Comparison of ENCODE assay signal across 26 mouse cellular contexts in genomic region chr6:73082571-73082970, GRCm38 (mm10).
"Had no signal": no experiment of that assay in that cellular context is flagged by ENCODE, and none has a peak within 500 bp of the region (broad histone marks: within the 10 kb centered on the region; RNA-seq: fewer than 3 reads in every experiment).

No protein-coding gene starts in this region.

- DNase-seq: cerebellum, adult 9-10 months; cerebellum, adult 9-11 months; cerebellum, postnatal 10 days; cerebellum, postnatal 14 days; cerebellum, postnatal 25 days; cerebellum, postnatal 36 days; embryo, embryonic 11 days; forebrain, postnatal 0 days; gastrocnemius, adult 2 months; gastrocnemius, postnatal 10 days; gastrocnemius, postnatal 14 days; gastrocnemius, postnatal 25 days; gastrocnemius, postnatal 36 days; heart, adult 18-20 months had no signal

- H3K27ac ChIP-seq: embryonic facial prominence, embryonic 10.5 days; embryonic facial prominence, embryonic 12.5 days; embryonic facial prominence, embryonic 13.5 days; embryonic facial prominence, embryonic 15.5 days; forebrain, embryonic 10.5 days; forebrain, embryonic 12.5 days; forebrain, embryonic 13.5 days; forebrain, embryonic 15.5 days; gastrocnemius, adult 2 months; heart, embryonic 10.5 days had no signal

- H3K36me3 ChIP-seq: embryonic facial prominence, embryonic 10.5 days; embryonic facial prominence, embryonic 12.5 days; embryonic facial prominence, embryonic 13.5 days; embryonic facial prominence, embryonic 15.5 days; forebrain, embryonic 10.5 days; forebrain, embryonic 12.5 days; forebrain, embryonic 15.5 days; heart, embryonic 10.5 days had no signal

- ATAC-seq: forebrain, embryonic 13.5 days; forebrain, embryonic 14.5 days; forebrain, embryonic 15.5 days; forebrain, embryonic 16.5 days; forebrain, postnatal 0 days had no signal

- H3K9ac ChIP-seq: embryonic facial prominence, embryonic 12.5 days; embryonic facial prominence, embryonic 13.5 days; embryonic facial prominence, embryonic 15.5 days; forebrain, embryonic 12.5 days; forebrain, embryonic 13.5 days; forebrain, embryonic 15.5 days; forebrain, postnatal 0 days had no signal

- H3K27me3 ChIP-seq: embryonic facial prominence, embryonic 12.5 days; embryonic facial prominence, embryonic 13.5 days; embryonic facial prominence, embryonic 15.5 days; forebrain, embryonic 12.5 days; forebrain, embryonic 13.5 days; forebrain, embryonic 15.5 days had no signal

- H3K4me3 ChIP-seq: embryonic facial prominence, embryonic 10.5 days; embryonic facial prominence, embryonic 12.5 days; embryonic facial prominence, embryonic 13.5 days; embryonic facial prominence, embryonic 15.5 days; erythroblast, embryonic 14.5 days; forebrain, embryonic 10.5 days; forebrain, embryonic 12.5 days; forebrain, embryonic 13.5 days; forebrain, embryonic 15.5 days; gastrocnemius, adult 2 months; heart, embryonic 10.5 days had no signal

- H3K4me2 ChIP-seq: embryonic facial prominence, embryonic 12.5 days; embryonic facial prominence, embryonic 13.5 days; embryonic facial prominence, embryonic 15.5 days; forebrain, embryonic 12.5 days; forebrain, embryonic 13.5 days; forebrain, embryonic 15.5 days had no signal

- H3K4me1 ChIP-seq: embryonic facial prominence, embryonic 10.5 days; embryonic facial prominence, embryonic 12.5 days; embryonic facial prominence, embryonic 13.5 days; embryonic facial prominence, embryonic 15.5 days; forebrain, embryonic 10.5 days; forebrain, embryonic 12.5 days; forebrain, embryonic 13.5 days; forebrain, embryonic 15.5 days; heart, embryonic 10.5 days had no signal

- H3K9me3 ChIP-seq: forebrain, embryonic 12.5 days; heart, embryonic 10.5 days had no signal
